Mouse (Mus musculus) frontal cortex, adult (tissue): ENCODE results near the gene Prkcz.

Source experiments
- ATAC-seq: cut with Nextera tagmentation; 2 replicates; pipeline ENCODE4 v1.9.2; 2017; ENCODE audit warnings: mild to moderate bottlenecking, moderate library complexity, mixed read lengths; ENCODE audit not compliant: low TSS enrichment

Gene Prkcz

GRCm38 (mm10) chr4:155308679-155309078 is 52.5 kb downstream of the Prkcz start:
- no peak for ATAC-seq

DNA sequence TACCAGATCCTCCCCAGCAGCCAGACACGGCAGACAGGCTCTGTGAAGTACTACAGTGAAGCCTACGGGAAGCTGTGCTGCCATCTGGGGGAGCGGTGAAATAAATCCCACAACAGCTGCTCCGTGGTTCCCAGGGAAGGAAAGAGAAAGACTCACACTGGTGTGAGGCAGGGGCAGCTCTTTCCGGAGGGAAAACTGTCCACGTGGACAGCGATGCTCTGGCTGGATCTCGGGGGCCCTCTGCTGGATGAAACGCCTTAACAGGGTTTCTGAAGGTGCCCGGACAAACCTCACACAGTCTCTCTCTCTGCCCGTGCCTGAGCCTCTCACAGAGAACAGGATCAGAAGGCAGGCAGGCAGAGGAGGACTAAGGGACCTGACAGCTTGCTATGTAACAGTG is 53.1 kb downstream of the Prkcz start:
- peak; percentile 58 for ATAC-seq

DNA sequence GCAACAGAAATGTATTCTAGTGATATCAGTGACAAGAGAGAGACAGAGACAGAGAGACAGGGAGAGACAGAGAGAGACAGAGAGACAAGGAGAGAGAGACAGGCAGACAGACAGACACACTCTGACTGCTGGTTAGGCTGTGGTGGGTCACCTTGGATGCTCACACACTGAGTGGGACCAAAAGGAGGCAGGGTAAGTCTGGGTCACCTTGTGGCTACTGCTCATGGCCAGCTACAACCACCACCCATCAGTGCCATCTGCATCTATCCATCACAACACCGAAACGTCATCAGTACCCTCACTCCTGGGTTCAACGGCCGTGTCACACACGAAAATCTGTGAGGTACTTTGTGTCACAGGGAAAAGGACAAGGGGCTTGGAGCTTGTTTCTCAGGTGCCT is 53.6 kb downstream of the Prkcz start:
- ATAC-seq, result no peak

- ATAC-seq, result no peak
These were observed 54.6 kb downstream of the Prkcz start for GRCm38 (mm10) chr4:155306356-155307242.

GRCm38 (mm10) chr4:155305531-155306031 is 55.6 kb downstream of the Prkcz start:
- peak; percentile 58 for ATAC-seq

GRCm38 (mm10) chr4:155304508-155305096 is 56.6 kb downstream of the Prkcz start:
- no peak for ATAC-seq

GRCm38 (mm10) chr4:155301965-155302364 is 59.2 kb downstream of the Prkcz start:
- ATAC-seq, result 0 out of 2 replicates have a peak, but pooled peaks have one; percentile 12

DNA sequence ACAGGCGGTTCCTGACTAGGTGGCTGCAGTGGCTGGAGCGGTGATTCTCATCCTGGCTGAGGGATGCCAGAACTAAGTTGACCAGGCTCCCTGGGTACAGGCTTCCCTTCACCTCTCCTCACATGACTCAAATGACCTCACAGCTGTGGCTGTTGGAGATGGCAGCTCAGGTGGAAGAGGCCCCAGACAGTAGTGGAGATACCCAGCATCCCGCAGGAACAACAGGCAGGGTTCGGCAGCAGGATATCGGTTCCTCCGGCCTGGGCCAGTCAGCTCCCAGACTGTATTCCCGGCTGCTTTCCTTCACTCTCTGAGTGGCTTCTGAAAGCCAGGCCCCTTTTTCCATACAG is 60.1 kb downstream of the Prkcz start:
- no peak for ATAC-seq

DNA sequence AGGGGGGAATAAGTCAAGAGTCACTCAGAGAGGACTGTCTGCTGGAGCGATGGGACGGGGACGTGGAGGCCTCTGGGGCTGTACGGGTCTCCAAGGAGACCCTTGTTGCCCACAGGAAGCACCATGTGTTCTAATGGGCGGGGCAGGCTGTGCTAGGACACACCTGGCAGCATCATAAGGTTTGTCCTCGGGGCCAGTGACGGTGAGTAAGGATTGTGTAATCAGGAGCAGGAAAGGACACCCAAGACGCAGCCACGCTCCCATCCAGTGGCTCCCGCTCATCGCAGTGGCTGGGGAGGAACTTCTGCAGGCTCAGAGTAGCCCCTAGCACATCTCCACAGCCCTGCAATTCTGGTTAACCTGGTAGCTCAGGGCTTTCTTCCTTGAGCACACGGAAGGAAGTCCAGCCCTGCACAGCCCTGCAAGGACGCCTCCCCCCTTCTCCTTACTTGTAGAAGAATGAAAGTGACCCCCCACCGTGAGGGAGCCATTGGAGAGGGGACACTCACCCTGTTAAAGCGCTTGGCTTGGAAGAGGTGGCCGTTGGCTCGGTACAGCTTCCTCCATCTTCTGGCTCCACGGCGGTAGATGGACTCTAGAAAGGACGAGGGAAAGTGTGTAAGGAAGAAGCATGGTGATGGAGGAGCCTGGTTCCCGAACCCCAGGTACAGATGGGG is 60.6 kb downstream of the Prkcz start:
- no peak for ATAC-seq

- no peak for ATAC-seq
These were observed 62.3 kb downstream of the Prkcz start for GRCm38 (mm10) chr4:155298826-155299225.

- no peak for ATAC-seq
These were observed 64.1 kb downstream of the Prkcz start for GRCm38 (mm10) chr4:155297057-155297456.

DNA sequence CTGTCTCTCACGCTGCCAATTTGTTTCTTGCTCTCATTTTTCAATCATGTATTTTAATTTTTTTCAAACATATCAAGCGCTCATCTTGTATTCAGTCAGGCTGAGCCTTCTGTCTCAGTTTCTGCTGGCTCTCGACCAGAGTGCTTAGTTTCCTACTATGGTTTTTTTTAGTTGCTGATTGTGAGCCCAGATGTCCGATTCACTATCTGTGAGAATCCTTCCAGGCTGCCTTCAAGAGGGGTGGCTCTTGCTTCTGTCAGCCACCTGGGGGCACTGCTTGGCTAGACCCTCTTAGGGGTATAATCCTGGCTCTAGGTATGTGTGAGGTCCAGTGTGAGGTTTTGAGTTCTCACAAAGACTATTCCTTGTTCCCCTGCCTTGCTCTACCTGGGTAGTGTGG is 65.2 kb downstream of the Prkcz start:
- peak; percentile 75 for ATAC-seq

GRCm38 (mm10) chr4:155295026-155295590 is 66.1 kb downstream of the Prkcz start:
- no peak for ATAC-seq

- ATAC-seq, result no peak
These were observed 66.8 kb downstream of the Prkcz start for GRCm38 (mm10) chr4:155294381-155294780.

DNA sequence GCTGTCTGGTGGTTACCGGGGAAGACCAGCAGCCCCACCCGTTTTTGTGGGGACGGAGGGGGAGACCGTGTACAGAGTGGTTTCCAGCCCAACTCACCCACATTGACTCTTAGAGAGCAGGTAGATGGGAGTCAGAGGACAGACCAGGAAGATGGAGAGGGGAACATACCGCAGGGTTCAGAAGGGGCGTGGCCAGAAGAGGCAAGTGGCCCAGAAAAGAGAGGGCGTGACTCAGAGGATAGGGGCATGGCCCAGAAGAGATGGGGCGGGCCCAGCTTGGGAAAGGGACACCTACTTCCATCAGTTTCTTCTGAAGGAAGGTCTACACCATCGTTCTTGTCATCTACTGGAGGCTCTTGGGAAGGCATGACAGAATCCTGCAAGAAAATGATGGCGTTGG is 68.3 kb downstream of the Prkcz start:
- ATAC-seq, result no peak

DNA sequence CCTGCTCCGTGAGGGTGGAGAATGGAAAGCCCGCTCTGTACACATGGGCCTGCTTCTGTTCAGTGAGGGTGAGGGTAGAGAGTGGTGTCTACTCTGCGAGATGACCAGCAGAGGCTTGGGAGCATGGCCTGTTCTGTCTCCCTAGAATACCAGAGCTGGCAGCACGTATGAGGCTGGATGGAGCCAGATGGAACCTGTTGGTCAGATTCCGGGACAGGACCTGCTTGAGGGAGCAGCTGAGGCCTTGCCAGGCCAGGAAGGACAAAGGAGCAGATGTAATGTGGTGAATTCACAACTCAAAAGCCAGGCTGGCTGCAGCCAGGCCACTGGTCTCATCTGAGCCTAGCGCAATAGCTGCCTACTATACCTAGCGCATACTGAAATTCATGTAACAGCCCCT is 71.1 kb downstream of the Prkcz start:
- no peak for ATAC-seq

- no peak for ATAC-seq
These were observed 72.6 kb downstream of the Prkcz start for GRCm38 (mm10) chr4:155288586-155288985.

- no peak for ATAC-seq
These were observed 73.4 kb downstream of the Prkcz start for GRCm38 (mm10) chr4:155287713-155288112.

GRCm38 (mm10) chr4:155286090-155286489 is 75.1 kb downstream of the Prkcz start:
- no peak for ATAC-seq

DNA sequence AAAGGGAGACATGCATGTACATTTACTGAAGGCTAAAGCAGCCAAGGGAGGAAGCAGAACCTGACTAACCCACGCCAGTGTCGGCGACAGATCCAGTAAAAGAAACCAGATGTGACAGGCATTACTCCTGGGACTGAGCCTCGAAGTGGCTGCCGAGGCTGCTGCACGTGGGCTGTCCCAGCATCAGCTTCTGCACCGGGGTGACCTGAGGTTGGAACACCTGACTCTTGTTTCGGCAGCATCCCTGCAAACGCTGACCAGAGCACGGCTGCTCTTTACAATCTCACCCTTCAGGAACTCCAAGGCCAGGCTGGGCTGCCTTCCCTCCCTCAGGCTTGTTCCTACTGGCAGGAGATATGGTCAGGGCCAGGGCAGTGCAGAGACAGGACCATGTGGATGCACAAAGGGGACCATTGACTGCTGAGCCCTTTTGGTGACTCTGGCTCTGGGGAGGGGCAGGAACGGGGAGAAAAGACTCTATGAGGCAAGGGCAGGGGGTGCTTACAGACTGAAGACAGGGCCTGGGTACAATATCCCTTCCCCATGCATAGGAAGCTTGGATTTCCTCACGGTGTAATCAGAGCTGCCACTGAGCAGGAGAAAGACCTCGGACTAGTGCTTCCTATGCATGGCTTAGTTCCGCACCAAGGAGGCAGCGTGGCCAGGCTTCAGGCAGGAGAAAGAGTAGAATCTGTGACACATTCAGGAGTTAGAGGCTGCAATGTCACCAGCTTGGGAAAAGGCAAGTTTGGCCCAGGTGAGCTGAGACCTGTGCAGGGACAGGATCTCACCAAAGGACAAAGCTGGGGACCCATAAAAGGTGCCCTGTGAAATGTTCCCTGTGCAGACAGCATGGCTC is 76.4 kb downstream of the Prkcz start:
- ATAC-seq, result no peak

GRCm38 (mm10) chr4:155283585-155283984 is 77.6 kb downstream of the Prkcz start:
- peak; percentile 61; the same call in 1 of the 2 replicates for ATAC-seq
